Mouse (Mus musculus) induced T-regulatory cell, adult 2 months (primary cell): ENCODE measurements around the gene Mageb5.
"Not testable (repeated sequence)": the region's sequence is repeated elsewhere in the genome, so short reads cannot be mapped to it uniquely, and the experiment has no call there.

ENCODE experiments used
- DNase-seq: peaks from one replicate; pipeline ENCODE4 v3.0.0-alpha.2; 2012; ENCODE audit warnings: low read depth

The Mageb5 gene

DNA sequence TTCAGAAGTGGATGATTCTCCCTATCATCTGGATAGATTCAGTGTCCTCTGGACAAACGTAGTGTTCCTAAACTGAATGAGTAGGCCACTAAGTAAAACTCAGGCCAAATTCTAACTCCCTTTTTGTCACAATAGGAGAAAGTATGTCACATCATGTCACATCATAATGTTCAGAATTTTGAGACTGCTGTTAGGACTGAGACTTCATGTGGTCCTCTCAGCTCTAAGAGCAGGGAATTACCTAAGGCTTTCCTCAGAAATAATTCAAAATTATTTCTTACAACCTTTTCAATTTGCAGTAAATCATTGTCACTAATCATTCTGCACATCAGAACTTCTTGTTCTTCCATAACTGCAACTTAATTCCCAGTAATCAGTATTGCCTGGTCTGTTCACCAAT lies at the start of gene Mageb5:
TSS of gene Mageb5 (minus strand) at position 101 of the 400 bp plus-strand sequence.
- DNase-seq = not testable (repeated sequence)

DNA sequence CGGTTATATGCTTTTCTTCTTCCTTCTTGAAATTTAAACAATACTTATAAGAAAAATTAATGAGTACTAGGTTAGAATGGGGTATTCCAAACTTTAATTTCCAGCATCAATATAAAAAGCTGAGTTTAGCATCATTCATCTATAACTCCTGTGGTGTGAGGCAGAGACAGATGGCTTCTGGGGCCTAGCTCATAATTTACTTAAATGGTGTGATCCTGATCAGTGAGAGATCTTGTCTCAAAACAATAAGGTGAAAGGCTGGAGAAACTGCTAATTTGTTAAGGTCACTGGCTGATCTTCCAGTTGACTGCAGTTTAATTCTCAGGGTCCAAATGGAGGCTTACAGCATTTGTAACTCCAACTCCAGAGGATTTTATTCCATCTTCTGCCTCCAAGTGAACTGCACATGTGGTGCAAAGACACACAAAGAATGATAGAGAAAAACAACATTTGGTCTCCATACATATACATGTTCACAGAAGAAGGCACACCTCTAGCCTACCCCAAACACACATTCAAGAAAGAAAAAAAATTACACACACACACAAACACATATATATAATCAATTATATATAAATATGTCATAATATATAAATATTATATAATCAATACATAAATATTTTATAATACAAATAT lies 23.1 kb downstream of the Mageb5 start:
- not testable (repeated sequence) for DNase-seq
